Mouse (Mus musculus): ENCODE results near the gene Asap2.

The Asap2 gene

DNA sequence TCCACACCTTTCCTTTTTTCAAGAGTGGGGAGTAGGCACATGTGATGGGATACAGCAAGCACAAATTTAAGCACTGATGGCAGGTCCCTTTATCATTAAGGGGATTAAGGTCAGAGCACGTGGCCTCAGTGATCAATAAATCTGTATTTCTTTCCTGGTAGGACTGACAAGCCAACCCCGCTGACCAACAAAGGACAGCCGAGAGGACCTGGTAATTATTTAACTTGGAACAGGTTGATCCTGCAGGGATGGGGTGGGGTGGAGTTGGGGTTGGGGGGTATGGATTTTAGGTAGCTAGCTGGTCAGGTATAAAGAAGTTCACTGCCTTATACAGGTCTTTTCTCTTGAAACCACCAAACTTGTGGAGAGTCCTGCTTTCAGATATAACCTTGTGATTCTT is 274.7 kb downstream of the Asap2 start:
- DNase-seq (ENCODE audit: low read depth, low spot score) = no peak

DNA sequence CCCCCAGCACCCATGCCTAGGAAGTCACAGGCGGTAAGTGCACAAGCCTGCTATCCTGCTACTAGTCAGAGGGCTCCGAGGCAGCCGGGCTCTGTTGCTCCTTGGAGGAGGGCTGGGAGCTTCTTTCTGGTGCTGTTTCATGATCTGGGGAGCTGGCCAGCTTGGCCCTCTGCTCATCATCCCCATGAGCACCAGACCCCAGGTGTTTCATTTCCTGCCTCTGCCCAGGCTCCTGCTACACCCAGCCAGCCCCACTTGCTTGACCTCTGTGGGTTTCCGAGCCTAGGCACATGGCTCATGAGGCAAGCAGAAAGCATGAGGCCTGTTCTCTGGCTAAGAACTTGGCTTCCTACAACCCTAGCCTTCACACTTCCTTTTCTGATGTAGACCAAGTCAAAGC is 275.2 kb downstream of the Asap2 start:
- DNase-seq (ENCODE audit: low read depth, low spot score) = no peak

GRCm38 (mm10) chr12:21265946-21266783 is 275.9 kb downstream of the Asap2 start:
- DNase-seq (ENCODE audit: low read depth, low spot score) = peak; percentile 83

DNA sequence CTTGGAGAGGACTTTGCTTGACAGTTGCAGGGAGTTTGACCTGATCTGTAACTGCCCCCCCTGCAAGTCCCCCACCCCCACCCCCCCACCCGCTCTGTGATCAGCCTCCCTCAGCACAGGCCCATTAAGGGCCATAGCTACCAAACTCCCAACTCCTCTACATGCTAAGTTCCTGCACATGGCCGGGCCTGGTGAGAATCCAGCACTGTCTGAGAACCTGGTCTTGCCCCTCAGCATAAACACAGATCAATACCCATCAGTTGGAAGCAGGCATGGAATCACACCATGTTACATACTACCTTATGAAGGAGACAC is 276.5 kb downstream of the Asap2 start:
- DNase-seq (ENCODE audit: low read depth, low spot score) = no peak

DNA sequence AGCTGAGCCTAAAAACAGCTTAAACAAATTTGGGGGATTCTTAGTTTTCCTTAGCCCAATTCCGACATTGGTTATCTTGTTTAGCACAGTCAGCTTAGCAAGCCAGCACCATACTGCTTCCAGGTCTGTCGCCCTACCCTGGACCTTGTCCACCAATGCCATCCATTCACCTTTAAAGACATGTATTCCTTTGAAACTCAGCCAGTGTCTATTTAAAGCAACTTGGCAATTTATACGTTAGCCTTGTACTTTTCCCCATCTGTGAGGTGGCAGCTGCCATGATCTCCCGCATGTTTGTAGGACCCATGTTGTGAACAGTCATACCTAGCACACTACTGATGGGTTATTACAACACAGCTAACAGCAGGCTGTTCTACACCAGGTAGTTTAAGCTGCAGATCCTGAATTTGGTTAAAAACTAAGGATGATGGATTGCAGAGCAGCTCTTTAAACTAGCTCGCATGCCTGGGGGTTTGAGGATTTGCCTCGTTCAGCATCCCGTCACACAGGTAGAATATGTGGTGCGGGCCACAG is 277.9 kb downstream of the Asap2 start:
- DNase-seq (ENCODE audit: low read depth, low spot score) = peak; percentile 83

DNA sequence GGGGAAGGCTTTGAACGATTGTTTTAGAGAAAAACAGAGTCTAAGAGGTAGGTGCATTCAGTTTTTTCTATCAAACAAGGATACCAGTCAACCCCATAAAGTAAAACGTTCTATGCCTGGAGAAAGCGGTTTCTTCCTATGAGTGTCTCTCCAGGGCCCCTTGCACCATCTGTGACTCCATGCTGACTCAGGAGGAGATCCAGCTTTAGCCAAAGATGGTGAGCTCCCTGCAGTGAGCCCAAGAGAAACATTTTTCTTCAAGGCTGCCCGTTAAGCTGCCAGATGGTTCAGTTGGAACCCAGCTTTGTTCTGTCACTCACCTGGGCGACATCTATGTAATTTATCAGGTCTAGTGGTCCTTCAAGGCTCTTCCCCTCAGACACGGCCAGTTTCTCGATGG is 284.2 kb downstream of the Asap2 start:
- DNase-seq (ENCODE audit: low read depth, low spot score) = peak; percentile 88

- peak; percentile 67 for DNase-seq (ENCODE audit: low read depth, low spot score)
Observed at GRCm38 (mm10) chr12:21277352-21277864, 287.1 kb downstream of the Asap2 start.

- no peak for DNase-seq (ENCODE audit: low read depth, low spot score)
Observed at GRCm38 (mm10) chr12:21284761-21285441, 294.6 kb downstream of the Asap2 start, which contains the start of gene Cpsf3. TSS of gene Cpsf3 (plus strand) at chr12:21285391.

- no peak for DNase-seq (ENCODE audit: low read depth, low spot score)
Observed at GRCm38 (mm10) chr12:21285508-21286242, 295.4 kb downstream of the Asap2 start.

GRCm38 (mm10) chr12:21286243-21286622 is 296.0 kb downstream of the Asap2 start, which contains the start of gene Itgb1bp1:
TSS of gene Itgb1bp1 (minus strand) at chr12:21286284.
- peak; percentile 99 for DNase-seq (ENCODE audit: low read depth, low spot score)

DNA sequence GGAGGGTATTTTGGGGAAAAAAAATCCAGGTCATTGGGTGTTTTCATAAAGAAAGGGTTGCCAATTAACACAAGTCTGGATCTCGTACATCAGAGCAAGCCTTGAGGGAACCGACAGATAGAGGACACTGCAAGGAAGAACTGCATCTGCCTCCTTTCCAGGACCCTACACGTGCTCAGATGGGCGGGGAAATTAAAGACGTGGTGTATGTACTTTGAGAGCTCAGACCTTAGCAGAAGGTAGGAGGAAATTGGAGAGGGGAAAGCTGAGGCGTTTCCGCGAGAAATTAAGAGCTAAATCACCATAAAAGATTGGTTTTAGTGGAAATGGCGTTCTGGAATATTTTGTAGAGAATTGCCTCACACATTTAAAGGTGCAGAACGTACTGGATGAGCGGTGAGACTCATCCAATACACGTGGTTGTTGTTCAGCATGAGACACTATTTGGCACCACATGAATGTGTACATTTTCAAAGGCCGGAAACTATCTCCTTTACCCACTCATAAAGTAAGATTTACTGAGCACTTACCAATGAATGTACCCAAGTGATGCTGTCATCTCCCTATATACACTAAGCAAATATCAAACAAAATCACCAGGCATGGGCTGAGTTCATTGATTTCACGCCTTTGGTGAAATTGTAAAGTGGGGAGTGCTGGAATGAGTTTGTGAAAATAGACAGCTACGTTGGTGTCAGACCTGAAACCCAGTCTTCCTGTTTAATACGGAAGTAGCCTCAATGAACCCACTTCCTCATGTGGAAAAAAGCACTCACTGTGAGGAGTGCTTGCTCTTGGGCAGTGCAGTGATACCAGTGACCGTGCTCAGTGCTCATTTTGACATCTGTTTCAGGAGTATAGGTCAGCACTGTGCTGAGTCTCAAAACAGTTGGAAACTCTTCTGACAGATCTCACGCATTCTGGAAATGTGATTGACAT is 296.7 kb downstream of the Asap2 start:
- peak; percentile 45 for DNase-seq (ENCODE audit: low read depth, low spot score)

DNA sequence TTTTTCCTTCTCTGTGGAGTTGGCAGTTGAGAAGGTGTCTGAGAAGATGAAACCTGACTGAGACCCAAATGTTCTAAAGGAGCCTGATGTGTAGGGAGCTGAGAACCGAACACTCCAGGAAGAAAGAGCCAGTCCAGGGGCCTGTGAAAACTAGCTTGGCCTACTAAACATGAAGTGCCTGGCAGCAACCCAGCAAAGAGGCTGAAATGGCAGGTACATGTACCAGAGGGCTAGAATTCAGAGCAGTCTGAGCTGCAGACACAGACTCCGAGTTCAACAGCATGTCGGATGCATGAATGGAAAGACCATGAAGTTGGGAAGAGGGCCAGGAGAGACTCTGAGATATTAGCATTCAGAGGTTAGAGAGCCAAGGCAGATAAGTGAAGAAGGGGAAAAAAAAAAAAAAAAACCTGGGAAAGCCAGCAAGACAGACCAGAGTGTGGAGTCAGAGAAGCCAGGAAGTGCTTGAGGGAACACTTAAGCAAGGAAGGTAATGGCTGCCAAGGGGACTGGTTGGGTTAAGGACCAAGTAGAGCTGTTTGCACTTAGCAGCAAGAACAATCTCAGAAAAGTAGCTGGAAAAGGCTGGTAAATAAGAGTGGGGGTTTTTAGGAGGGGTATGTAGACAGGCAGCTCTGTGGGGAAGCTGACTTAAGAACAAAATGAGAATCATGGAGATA is 298.6 kb downstream of the Asap2 start:
- DNase-seq (ENCODE audit: low read depth, low spot score) = no peak

DNA sequence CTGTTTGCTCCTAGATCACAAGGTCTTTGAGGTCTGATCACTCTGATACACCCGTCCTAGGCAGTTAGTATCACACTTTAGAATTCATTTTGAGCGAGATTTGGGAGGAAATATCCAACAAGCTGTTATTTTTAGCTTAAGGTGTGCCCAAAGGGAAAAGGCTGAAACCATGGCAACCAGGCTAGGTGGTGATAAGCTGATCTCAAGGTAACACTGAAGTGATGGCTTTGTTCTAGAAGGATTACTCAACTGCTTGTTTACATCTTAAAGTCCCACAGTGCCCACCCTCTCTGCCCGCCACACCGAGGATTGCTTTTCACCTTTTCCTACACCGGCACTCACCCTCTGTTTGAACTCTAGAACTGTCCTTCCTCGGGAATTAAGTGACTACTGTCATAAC is 299.4 kb downstream of the Asap2 start:
- peak; percentile 51 for DNase-seq (ENCODE audit: low read depth, low spot score)

DNA sequence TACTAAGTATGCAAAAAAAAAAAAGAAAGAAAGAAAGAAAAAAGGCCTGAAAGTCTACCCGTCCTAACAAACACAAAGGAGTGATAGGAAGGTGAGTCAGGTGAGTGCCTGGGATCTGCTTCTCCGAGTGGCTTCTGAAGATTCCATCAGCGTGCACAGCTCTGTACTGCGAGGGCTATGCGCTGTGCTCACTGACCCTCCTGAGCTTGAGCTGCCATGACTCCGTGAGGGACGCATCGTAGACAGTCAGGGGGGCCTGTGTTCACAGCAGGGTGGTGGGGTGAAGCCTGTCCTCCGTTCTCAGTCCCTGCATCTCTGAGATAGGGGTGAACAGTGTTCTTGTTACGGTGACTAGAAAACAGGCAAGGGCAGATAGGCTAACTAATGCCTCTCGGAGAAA is 308.6 kb downstream of the Asap2 start:
- DNase-seq (ENCODE audit: low read depth, low spot score) = no peak

GRCm38 (mm10) chr12:21301324-21301723 is 311.1 kb downstream of the Asap2 start:
- no peak for DNase-seq (ENCODE audit: low read depth, low spot score)

DNA sequence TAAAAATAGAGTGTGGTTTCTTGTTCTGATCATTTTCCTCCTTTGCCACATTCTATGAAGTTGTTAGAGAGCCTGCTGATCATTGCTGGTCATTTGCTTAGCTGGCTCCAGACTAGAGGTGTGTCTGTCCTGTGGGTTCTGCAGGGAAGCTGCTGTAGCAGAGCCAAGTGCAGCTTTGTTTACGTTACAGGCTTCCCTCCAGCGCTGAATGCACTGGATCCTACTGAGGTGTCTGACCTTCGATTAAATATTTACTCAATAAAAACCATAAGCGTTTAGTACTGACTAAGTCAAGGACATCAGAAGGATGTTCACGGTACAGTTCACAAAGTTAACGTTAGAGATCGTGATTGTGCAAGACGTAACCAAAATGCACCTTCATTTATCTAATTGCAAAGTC is 311.7 kb downstream of the Asap2 start:
- no peak for DNase-seq (ENCODE audit: low read depth, low spot score)

GRCm38 (mm10) chr12:21302361-21302783 is 312.1 kb downstream of the Asap2 start:
- DNase-seq (ENCODE audit: low read depth, low spot score) = no peak

DNA sequence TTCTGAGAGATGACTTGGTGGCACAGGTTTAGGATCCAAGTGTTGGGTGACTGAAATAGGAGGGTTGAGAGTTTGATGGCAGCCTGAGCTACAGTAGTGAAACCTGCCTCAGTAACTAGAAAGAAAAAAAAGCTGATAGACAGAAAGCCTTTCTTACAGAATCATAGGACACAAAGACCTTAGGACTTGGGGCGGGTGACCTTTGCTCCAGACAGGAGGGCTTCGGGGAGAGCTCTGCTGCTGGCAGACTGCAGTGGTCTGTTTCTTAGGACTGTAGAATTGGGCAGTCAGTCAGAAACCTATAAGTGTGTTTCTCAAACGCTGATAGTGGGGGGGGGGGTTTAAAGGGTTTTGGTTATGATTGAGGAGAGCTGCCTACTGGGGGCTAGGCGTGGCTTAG is 315.5 kb downstream of the Asap2 start:
- no peak for DNase-seq (ENCODE audit: low read depth, low spot score)

DNA sequence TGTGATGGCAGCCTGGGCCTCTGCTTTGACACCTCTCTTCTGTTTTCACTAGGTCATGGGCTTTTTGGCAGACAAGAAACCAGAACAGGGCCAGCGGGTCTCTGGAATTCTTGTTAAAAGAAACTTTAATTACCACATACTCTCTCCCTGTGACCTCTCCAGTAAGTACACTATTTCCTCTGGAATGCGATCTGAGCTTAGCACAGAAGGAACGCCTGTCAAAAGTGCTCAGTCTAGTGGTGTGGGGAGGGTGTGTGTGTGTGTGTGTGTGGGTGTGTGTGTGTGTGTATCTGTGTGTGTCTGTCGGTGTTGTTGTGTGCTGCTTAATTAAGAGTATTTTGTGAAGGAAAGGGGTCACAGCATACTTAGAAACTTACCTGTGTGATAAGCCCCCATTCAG is 316.5 kb downstream of the Asap2 start:
- no peak for DNase-seq (ENCODE audit: low read depth, low spot score)

DNA sequence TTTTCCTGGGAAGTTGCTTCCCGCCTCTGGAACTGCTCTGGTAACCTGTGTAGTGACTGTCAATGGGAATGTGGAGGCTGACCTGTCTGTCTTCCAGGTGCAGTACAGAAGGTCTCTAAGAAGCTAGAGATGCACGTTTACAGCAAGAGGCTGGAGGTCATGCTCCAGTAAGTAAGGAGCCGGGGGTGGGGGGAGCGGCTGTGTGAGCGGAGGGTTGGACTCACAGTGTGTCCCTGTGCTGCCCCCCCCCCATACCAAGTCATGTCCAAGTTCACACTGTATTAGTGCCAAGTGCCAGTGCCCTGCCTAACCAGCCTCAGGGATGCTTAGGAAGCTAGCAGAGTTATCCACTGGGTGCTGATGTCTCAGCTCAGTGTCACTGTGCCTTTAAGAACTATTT is 321.9 kb downstream of the Asap2 start:
- DNase-seq (ENCODE audit: low read depth, low spot score) = no peak

Measured in brain, adult 2 months (tissue).